Mouse (Mus musculus) cerebellum, adult 2 months (tissue): ENCODE data around the gene Zfp398.

Experiments
- CTCF ChIP-seq: fragments of 200-500 bp; IDR thresholded peaks from 2 replicates; pipeline ENCODE4 v1.5.1; 2011; ENCODE audit warnings: low read depth, mild to moderate bottlenecking, control low read depth, low read length, moderate library complexity, borderline replicate concordance; ENCODE audit not compliant: insufficient read depth
- POLR2A ChIP-seq: fragments of 200-500 bp; IDR thresholded peaks from 2 replicates; pipeline ENCODE4 v1.6.1; 2011; ENCODE audit warnings: low read length, control low read depth, borderline replicate concordance; ENCODE audit not compliant: insufficient read depth

DNA sequence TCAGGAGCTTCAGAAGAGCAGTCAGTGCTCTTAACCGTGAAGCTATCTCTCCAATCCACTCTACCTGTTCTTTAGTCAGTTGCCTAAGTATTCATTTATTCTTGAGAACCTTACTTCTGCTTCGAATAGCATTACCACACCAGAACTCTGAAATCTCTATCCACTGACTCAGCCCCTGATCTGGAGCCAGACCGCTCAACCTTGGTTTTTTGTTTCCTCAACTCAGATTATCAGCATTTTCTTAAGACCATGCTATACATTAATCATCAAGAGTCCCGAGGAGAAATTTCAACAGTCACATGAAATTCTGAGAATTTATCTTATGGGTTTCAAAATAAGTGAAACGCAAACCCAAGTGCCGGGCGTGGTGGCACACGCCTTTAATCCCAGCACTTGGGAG lies 16.7 kb upstream of the Zfp398 start:
- TF ChIP-seq CTCF (no peak), POLR2A (no peak)
